Mouse (Mus musculus) bone marrow macrophage, adult 2 months (primary cell): Measurements from ENCODE around the gene Banp. TPM values are rescaled to one million over a fixed set of nuclear protein-coding genes. Genes with fewer than 3 reads are reported as not detected.

Experiments used
- H3K27ac ChIP-seq: 2 replicates; pipeline ENCODE4 v1.5.1; 2012; ENCODE audit warnings: low read depth, low read length; ENCODE audit not compliant: insufficient read depth
- H3K4me1 ChIP-seq: 2 replicates; pipeline ENCODE4 v1.6.1; 2012; ENCODE audit warnings: low read length; ENCODE audit not compliant: control insufficient read depth, insufficient read depth
- H3K4me3 ChIP-seq: 2 replicates; pipeline ENCODE4 v1.5.1; 2012; ENCODE audit warnings: mild to moderate bottlenecking, low read length, moderate library complexity; ENCODE audit not compliant: insufficient read depth
- CTCF ChIP-seq: IDR thresholded peaks from 2 replicates; pipeline ENCODE4 v1.5.1; 2012; ENCODE audit warnings: low read depth, mild to moderate bottlenecking, low read length, moderate library complexity
- POLR2A ChIP-seq: IDR thresholded peaks from 2 replicates; pipeline ENCODE4 v1.6.1; 2012; ENCODE audit warnings: mild to moderate bottlenecking, low read depth, low read length, borderline replicate concordance
- polyA plus RNA-seq: library from polyadenylated mRNA; stranded (reverse); fragments of >200 nt; gene quantifications from 2 replicates; pipeline ENCODE4 v1.2.4, GENCODE M21; 2012; ENCODE audit not compliant: missing spikeins, insufficient read depth, insufficient read length

Gene Banp
- polyA plus RNA-seq, 1 experiment: 19.9 TPM

DNA sequence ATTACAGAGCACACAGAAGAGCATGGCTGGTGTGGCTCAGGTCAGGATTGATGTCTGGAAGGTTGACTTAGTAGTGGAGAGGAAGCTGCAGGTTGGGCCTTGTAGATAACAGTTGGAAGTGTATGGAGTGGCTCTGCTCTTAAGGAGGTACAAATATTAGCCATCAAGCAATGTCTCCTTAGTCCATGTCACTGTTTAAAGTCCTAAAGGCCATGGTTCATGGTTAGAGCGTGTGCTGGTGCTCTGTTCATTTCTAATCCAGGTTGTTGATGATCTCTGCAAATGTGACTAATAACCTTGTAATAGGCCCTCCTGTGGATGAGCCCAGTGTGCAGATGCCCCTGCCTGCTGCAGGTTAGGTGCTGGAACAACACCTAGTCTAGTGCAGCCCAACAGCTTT lies 8.8 kb downstream of the Banp start:
- H3K27ac ChIP-seq: no peak overlapping the region
- H3K4me1 ChIP-seq: peaks cover 12% of the 10 kb centered on the region
- TF ChIP-seq POLR2A (no peak), CTCF (no peak)
- H3K4me3 ChIP-seq: no peak overlapping the region

DNA sequence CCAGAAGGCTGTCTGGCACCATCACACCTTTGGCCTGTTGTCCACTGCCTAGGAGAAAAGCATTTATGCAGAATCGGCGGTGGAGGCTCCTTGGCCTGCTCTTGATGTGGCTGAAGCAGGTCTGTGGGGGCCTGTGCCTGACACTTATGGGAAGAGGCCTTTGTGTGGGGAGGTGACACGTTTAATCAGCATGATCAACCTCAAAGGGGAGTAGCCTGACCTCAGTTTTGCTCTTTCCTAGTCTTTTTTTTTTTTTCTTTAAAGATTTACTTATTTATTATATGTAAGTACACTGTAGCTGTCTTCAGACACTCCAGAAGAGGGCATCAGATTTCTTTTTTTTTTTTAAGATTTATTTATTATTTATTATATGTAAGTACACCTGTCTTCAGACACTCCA lies 13.3 kb downstream of the Banp start:
- H3K4me1 ChIP-seq: no peaks in the 10 kb centered on the region
- H3K27ac ChIP-seq: no peak overlapping the region
- TF ChIP-seq POLR2A: no peak
- no peak for TF ChIP-seq CTCF
- no peak overlapping the region for H3K4me3 ChIP-seq

DNA sequence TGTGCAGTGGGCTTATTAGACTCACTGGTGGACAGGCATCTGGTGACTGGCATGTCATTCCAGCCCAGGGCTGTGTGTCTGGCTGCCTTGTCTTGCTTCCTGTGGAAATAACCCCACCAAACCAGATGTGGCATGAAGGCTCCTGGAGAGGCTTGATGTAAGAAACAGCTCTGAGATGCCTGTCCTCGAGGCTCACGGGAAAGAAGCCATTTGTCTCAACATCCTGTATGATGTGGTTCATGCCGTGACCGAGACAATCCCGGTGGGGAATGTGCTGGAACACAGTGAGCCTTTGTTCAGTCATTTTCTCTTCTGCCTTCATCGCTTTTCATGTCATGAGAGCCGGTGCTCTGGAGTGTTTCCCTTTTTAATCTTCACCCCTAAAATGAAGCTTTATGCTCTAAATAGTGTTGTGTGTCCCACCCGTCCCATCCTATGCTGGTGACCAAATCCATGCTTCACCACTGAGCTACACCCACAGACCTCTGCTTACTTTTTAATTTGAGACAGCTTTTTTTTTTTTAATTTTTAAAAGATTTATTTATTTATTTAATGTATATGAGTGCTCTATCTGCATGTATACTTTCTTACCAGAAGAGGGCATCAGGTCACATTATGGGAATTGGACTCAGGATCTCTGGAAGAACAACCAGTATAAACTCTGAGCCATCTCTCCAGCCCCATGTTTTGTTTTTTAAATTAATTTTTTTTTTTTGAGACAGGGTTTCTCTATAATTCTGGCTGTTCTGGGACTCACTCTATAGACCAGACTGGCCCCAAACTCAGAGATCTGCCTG lies 15.4 kb downstream of the Banp start:
- Histone ChIP-seq H3K4me3 (no peak overlapping the region), H3K27ac (no peak overlapping the region), H3K4me1 (no peaks in the 10 kb centered on the region)
- TF ChIP-seq POLR2A (no peak), CTCF (no peak)

DNA sequence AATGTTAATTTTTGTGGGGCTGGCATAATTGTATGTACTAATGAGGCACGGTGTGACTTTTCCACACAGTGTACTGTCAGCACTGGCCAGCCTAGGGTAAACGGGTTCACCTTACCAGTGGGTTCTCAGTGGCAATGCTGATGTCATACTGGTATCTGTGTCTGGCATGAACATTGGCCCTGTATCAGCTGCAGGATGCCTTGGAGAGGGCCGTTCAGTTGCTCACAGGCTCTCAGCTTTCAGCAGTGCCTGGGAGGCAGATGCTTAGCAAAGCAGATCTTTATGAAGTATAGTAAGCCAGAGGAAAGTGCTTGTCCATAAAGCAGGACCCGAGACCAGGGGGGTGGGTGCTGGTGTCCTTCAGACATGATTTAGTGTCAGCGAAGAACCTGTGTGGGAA lies 16.6 kb downstream of the Banp start:
- Histone ChIP-seq H3K4me1 (no peaks in the 10 kb centered on the region), H3K27ac (no peak overlapping the region), H3K4me3 (no peak overlapping the region)
- no peak for TF ChIP-seq POLR2A
- TF ChIP-seq CTCF: no peak

DNA sequence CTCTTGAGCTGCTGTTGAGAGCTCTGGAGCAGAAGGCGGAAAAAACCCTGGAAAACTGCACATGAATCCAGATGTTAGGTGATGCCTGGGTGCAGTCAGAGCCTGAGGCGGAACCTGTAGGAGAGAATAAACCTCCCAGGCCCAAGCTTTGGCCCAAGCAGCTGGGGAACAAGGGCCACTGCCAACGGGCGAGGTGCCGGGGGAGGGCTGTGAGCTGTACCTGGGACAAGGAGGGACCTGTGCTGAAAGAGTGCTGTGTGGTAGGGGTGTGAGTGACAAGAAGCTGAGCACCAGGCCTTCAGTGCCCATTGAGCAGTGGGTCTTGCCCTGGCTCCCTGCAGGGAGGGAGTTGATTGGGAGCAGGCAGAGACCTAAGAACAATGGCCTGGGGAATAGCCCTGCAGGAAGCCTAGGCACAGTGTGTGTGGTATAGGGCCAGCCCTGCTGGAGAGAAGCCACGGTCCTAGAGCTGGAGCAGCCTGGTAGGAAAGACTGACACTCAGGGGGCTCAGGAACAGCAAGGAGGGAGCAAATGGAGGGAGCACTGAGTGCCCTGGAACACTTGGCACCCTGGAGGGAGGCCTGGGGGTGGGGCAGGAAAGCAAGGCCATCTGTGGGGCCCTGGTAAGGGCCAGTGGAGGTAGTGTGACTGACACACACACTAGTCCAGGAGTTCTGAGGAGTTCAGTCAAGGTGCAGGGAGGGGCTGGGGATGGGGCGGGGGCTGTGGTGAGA lies 17.3 kb downstream of the Banp start:
- Histone ChIP-seq H3K27ac (no peak overlapping the region), H3K4me1 (peaks cover 6% of the 10 kb centered on the region), H3K4me3 (no peak overlapping the region)
- TF ChIP-seq CTCF (no peak), POLR2A (no peak)

DNA sequence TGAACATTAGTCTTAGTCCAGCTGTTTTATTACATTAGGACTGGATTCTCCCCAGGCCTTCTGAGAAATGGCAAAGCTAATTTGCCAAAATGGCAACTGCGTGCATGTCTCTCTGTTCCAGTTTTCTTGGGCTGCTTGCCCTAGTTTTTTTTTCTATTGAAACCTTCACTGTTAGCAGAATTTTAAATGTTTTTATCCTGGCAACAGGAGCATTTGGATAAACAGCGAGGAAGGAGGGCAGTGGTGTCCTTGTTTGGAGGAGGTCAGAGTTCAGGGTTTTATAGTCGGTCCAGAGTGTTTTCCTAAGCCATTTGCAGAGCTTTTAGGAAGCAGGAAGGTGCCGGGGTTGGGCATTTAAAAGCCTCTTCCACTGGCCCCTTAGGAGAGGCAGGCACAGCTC lies 18.4 kb downstream of the Banp start:
- Histone ChIP-seq H3K4me3 (no peak overlapping the region), H3K27ac (no peak overlapping the region), H3K4me1 (peaks cover 7% of the 10 kb centered on the region)
- TF ChIP-seq CTCF (no peak), POLR2A (no peak)

DNA sequence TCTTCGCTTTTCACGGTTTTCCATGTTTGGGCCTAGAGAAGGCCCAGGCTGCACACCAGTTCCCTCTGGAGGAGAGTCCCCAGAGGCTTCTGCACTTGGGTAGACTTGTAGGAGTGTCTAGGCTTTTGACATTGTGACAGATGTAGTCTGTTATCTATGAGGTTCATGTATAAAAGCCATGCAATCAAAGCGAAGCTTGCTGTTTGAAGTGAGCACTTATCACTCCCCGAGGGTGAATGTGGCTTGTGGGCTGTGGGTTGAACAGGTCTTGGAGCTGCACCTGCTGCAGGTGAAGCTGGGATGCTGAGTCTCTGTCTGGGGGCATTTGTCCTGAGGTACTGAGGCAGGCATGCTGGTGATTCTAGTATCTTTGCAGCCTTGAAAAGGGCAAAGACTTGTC lies 19.0 kb downstream of the Banp start:
- Histone ChIP-seq H3K4me1 (peaks cover 7% of the 10 kb centered on the region), H3K27ac (no peak overlapping the region)
- TF ChIP-seq CTCF: no peak
- no peak for TF ChIP-seq POLR2A

DNA sequence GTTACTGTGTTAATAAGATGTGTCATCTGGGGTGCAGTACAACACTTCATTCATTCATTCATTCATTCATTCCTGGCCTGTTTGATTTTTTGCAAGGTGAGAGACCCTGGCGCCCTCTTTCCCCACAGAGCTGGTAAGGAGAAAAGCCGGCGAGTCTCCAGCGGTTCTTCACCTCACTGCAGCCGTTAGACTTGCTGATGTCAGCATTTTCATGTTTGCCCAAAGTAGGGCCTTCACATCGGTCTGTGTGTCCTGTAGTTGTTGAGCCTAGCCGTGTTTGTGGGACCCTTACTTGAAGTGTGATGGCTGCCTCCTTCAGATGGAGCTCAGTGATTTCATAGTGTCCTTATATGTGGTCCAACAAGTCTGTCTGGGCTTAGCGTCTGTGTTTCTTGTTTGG lies 20.7 kb downstream of the Banp start:
- TF ChIP-seq CTCF (no peak), POLR2A (no peak)
- H3K27ac ChIP-seq: no peak overlapping the region
- no peak overlapping the region for H3K4me3 ChIP-seq
- H3K4me1 ChIP-seq: peaks cover 7% of the 10 kb centered on the region

More for the DNA sequence above, 19.0 kb downstream of the Banp start:
- no peak overlapping the region for H3K4me3 ChIP-seq

DNA sequence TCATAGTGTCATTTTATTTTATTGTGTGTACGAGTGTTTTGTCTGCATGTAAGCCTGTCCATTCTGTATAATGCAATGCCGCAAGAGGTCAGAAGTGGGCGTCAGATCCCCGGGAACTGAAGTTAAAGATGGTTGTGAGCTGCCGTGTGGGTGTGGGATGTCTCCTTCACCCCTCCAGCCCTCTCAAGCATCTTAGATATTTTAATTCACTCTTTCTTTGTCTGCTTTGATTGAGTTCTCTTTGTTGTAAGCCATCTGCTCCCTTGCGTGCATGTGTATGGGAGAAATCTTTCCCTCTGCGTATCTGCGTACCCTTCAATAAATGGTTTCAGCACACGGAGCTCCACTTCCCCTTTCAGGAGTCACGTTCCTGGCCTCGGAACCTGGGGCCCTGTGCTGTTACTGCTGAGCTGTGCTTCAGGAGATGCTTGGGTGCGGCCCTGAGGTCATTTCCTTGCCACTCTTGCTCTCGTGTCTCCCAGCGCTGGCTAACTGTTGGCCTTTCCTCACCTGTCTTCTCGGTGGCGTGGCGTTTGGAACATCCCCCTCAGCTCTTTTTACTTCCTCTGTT lies 22.0 kb downstream of the Banp start:
- peaks cover 7% of the 10 kb centered on the region for H3K4me1 ChIP-seq

DNA sequence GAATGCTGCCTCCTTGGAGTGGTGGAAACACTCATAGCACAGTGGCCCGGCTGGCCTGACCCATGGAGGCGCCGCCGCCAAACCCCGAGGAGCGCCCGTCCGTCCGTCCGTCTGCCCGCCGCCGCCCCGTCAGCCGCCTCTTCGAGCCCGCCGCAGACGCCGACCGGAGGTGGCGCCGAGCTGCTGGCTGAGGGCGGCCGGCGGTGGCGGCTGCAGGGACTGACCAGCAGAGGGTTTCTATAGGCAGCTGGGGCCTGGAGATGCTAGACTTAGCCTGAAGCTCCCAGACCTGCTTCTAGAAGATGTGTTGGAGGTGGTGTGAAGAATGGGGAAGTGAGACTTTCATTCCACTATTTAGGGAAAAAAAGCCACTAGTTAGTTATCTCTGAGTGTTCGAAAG lies 24.4 kb downstream of the Banp start:
- peaks cover 7% of the 10 kb centered on the region for H3K4me1 ChIP-seq
- no peak for TF ChIP-seq POLR2A
- no peak for TF ChIP-seq CTCF
- H3K4me3 ChIP-seq: no peak overlapping the region
- H3K27ac ChIP-seq: no peak overlapping the region

More for the DNA sequence above, 22.0 kb downstream of the Banp start:
- Histone ChIP-seq H3K4me3 (no peak overlapping the region), H3K27ac (no peak overlapping the region)
- TF ChIP-seq CTCF (no peak), POLR2A (no peak)
